Mouse (Mus musculus) v-Abl transformed pro-B cells (cell line): ENCODE measurements around the gene Nrxn2.

ENCODE experiments used
- in situ Hi-C, 2 experiments: fragments of 400-800 bp; cut with MboI; formaldehyde crosslinking; loops; one replicate each; pipeline ENCODE4 v1.15.1; 2025; ENCODE audit not compliant: unreplicated experiment in 2 of 2

Gene Nrxn2

GRCm38 (mm10) chr19:6503926-6504655, 85.6 kb downstream of the Nrxn2 start:
- in situ Hi-C loops: loop anchor here in 1 of 2 experiments (5.0 kb wide), 1 partner anchor 38 kb away; the partner anchor contains the start of gene Slc22a12

- in situ Hi-C loops: loop anchor here (5.0 kb wide), 1 partner anchor 38 kb away; the partner anchor contains the start of gene Slc22a12 (in 2 of the 2)
These were observed 86.1 kb downstream of the Nrxn2 start for GRCm38 (mm10) chr19:6504656-6505045.

GRCm38 (mm10) chr19:6507393-6507792, 88.9 kb downstream of the Nrxn2 start:
- in situ Hi-C loops: loop anchor here in 1 of 2 experiments (5.0 kb wide), 1 partner anchor 35 kb away; the partner anchor contains the start of gene Slc22a12

- in situ Hi-C loops: loop anchor here in 1 of 2 experiments (5.0 kb wide), 1 partner anchor 32 kb away; the partner anchor contains the start of gene Slc22a12
These were observed 91.3 kb downstream of the Nrxn2 start for GRCm38 (mm10) chr19:6509881-6510280.

GRCm38 (mm10) chr19:6510546-6510945, 92.0 kb downstream of the Nrxn2 start:
- in situ Hi-C loops: no loop called here

GRCm38 (mm10) chr19:6513389-6514139, 95.0 kb downstream of the Nrxn2 start:
- in situ Hi-C loops: no loop called here

- in situ Hi-C loops: no loop called here
These were observed 96.4 kb downstream of the Nrxn2 start for GRCm38 (mm10) chr19:6514940-6515339.

- in situ Hi-C loops: no loop called here
These were observed 96.9 kb downstream of the Nrxn2 start for GRCm38 (mm10) chr19:6515448-6515847.

GRCm38 (mm10) chr19:6516153-6516552, 97.6 kb downstream of the Nrxn2 start:
- in situ Hi-C loops: no loop called here

- in situ Hi-C loops: no loop called here
These were observed 100.1 kb downstream of the Nrxn2 start for GRCm38 (mm10) chr19:6518601-6519000.

GRCm38 (mm10) chr19:6519483-6519882, 101.0 kb downstream of the Nrxn2 start:
- in situ Hi-C loops: no loop called here

GRCm38 (mm10) chr19:6521630-6522029, 103.1 kb downstream of the Nrxn2 start:
- in situ Hi-C loops: no loop called here

- in situ Hi-C loops: no loop called here
These were observed 103.8 kb downstream of the Nrxn2 start for GRCm38 (mm10) chr19:6522289-6522688.

GRCm38 (mm10) chr19:6525023-6525422, 106.5 kb downstream of the Nrxn2 start:
- in situ Hi-C loops: no loop called here

- in situ Hi-C loops: no loop called here
These were observed 107.5 kb downstream of the Nrxn2 start for GRCm38 (mm10) chr19:6526010-6526409.

- in situ Hi-C loops: no loop called here
These were observed 108.9 kb downstream of the Nrxn2 start for GRCm38 (mm10) chr19:6527439-6527838.

GRCm38 (mm10) chr19:6527839-6528531, 109.5 kb downstream of the Nrxn2 start:
- in situ Hi-C loops: no loop called here

- in situ Hi-C loops: no loop called here
These were observed 110.9 kb downstream of the Nrxn2 start for GRCm38 (mm10) chr19:6529265-6529985.

- in situ Hi-C loops: no loop called here
These were observed 111.8 kb downstream of the Nrxn2 start for GRCm38 (mm10) chr19:6530359-6530758.

GRCm38 (mm10) chr19:6531011-6531631, 112.6 kb downstream of the Nrxn2 start:
- in situ Hi-C loops: no loop called here
